Mouse (Mus musculus): ENCODE measurements around the gene Pik3c2g. TPM values are rescaled to one million over a fixed set of nuclear protein-coding genes. Genes with fewer than 3 reads are reported as not detected.

Gene Pik3c2g
- total RNA-seq, 2 experiments from 2014 or later = not detected

- DNase-seq = no peak
Measured at GRCm38 (mm10) chr6:139748091-139748771, 161.2 kb downstream of the Pik3c2g start.

DNA sequence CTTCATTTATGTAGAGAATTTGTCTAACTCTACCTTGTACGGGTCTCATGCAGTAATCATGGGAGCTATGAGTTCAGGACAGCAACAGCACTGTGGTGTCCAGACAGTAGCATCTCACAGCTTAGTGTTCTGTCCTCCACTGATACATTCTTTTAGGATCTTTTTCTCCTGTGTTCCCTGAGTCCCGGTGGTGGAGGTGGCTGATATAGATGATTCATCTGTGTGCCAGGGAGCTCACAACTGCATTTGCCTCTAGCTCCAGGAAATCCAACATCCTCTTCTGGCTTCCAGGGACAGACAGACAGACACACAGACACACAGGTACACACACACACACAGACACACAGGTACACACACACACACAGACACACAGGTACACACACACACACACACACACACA is 163.6 kb downstream of the Pik3c2g start:
- no peak for TF ChIP-seq CTCF (IDR thresholded peaks at IDR 0.05)
- DNase-seq = no peak
- Histone ChIP-seq H3K27ac (no peak overlapping the region), H3K4me3 (no peak overlapping the region)
- intact Hi-C loops (cut with DNase I) = no loop called here

More at GRCm38 (mm10) chr6:139748091-139748771, 161.2 kb downstream of the Pik3c2g start:
- Histone ChIP-seq H3K27ac (no peak overlapping the region), H3K4me3 (no peak overlapping the region)
- intact Hi-C loops (cut with DNase I) = no loop called here
- no peak for TF ChIP-seq CTCF (IDR thresholded peaks at IDR 0.05)

GRCm38 (mm10) chr6:139751022-139751421 is 164.0 kb downstream of the Pik3c2g start:
- Histone ChIP-seq H3K27ac (no peak overlapping the region), H3K4me3 (no peak overlapping the region)
- no peak for TF ChIP-seq CTCF (IDR thresholded peaks at IDR 0.05)
- intact Hi-C loops (cut with DNase I) = no loop called here
- DNase-seq = no peak

DNA sequence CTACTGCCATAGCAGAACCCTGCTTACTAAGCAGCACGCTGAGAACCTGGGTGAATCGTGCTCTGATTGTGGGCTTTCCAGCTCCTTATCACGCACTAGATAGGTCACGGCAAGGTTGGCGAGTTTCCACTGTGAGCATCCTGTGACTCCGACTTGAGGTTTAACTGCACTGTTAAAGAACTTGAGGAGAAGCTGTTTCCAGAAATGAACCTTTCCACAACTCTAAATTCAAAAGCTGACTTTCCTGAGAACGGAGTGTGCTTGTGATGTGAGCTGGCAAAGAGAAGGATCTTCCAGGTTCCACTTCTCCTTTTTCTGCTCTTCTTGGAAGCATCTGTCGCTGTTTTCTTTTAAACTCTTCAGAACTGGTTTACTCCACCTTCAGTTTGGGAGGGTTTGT is 170.9 kb downstream of the Pik3c2g start:
- H3K27ac ChIP-seq = no peak overlapping the region
- TF ChIP-seq CTCF (IDR thresholded peaks at IDR 0.05) = no peak
- no peak for DNase-seq
- H3K4me3 ChIP-seq = no peak overlapping the region
- intact Hi-C loops (cut with DNase I) = no loop called here

DNA sequence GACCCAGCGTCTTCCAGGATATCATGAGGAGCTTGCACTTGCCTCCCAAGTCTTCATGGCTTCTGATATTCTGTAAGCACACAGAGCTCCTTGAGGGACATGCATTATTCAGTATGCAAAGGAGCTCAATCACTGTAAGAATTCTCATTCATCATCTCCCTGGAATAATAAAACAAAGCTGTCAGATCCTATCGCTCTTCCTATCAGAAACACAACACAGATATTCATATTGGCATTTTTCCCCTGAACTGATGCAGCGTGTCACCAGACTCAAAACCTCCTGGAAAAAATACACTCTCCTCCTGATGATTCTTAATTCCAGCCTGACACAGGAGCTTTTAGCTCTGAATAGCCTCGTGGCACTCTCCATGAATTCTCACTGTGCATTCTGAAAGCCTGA is 174.0 kb downstream of the Pik3c2g start:
- intact Hi-C loops (cut with DNase I) = no loop called here
- no peak for DNase-seq
- no peak overlapping the region for H3K4me3 ChIP-seq
- no peak overlapping the region for H3K27ac ChIP-seq
- TF ChIP-seq CTCF (IDR thresholded peaks at IDR 0.05) = no peak

- intact Hi-C loops (cut with DNase I) = no loop called here
- H3K27ac ChIP-seq = peak overlapping the region; percentile 40; the same call in 1 of the 2 replicates
- TF ChIP-seq CTCF (IDR thresholded peaks at IDR 0.05) = no peak
- no peak for DNase-seq
- H3K4me3 ChIP-seq = no peak overlapping the region
Measured at GRCm38 (mm10) chr6:139764398-139764797, 177.4 kb downstream of the Pik3c2g start.

GRCm38 (mm10) chr6:139769744-139770473 is 182.9 kb downstream of the Pik3c2g start:
- intact Hi-C loops (cut with DNase I) = no loop called here
- H3K4me3 ChIP-seq = no peak overlapping the region
- no peak for DNase-seq
- H3K27ac ChIP-seq = no peak overlapping the region
- TF ChIP-seq CTCF (IDR thresholded peaks at IDR 0.05) = no peak

- TF ChIP-seq CTCF (IDR thresholded peaks at IDR 0.05) = peak; percentile 50
- intact Hi-C loops (cut with DNase I) = no loop called here
- Histone ChIP-seq H3K27ac (no peak overlapping the region), H3K4me3 (no peak overlapping the region)
- no peak for DNase-seq
Measured at GRCm38 (mm10) chr6:139770535-139770934, 183.5 kb downstream of the Pik3c2g start.

DNA sequence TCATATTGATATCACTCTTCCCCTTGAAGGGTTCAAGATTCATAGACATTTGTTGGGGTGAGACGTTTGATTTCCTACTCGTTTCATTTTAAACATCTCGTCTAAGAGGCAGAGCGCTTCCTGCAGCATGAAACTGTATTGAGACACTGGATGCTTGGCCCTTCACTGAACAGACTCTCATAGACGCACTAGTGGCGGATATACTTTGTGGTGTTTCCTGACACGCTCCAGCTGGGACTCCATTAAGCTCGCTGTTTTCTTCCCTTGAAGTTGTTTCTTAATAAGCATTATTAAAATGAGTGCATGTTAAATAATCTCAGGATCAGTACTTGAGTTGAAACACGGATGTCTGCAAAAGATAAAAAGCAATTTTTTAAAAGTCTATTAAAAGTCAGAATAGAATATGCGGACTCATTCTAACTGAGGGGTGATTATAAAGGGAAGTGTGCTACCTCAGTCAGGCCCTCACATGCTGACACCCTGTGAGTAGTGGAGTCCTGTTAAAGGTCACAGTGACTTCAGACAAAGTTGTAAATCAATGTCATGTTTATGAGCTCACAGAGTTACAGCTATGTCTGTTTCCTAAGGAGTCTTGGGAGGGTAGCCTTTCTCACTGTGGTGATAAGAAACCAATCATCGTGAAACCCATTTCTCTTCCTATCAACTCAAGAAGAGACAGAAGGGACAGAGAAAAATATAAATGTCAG is 190.7 kb downstream of the Pik3c2g start:
- Histone ChIP-seq H3K4me3 (no peak overlapping the region), H3K27ac (no peak overlapping the region)
- DNase-seq = no peak
- TF ChIP-seq CTCF (IDR thresholded peaks at IDR 0.05) = no peak
- intact Hi-C loops (cut with DNase I) = no loop called here

DNA sequence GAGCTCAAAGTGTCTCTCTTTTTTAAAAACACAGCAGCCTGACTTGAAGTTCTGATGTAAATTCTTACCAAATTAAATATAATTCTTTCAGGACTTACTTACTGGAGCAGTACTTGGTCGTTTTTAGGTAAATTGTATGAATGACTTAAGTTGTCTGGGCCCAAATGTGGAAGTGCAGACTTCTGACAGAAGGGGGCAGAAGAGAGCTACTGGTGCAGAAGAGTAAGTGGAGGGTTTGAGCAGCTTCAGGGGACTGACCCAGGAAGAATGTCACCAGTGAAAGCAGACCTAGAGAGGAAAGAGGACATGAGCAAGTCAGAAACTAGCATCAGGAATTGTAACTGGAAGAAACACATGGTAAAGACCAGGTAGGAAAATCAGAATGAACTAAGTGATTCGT is 193.0 kb downstream of the Pik3c2g start:
- DNase-seq = no peak
- Histone ChIP-seq H3K4me3 (no peak overlapping the region), H3K27ac (no peak overlapping the region)
- intact Hi-C loops (cut with DNase I) = no loop called here
- TF ChIP-seq CTCF (IDR thresholded peaks at IDR 0.05) = peak; percentile 36

DNA sequence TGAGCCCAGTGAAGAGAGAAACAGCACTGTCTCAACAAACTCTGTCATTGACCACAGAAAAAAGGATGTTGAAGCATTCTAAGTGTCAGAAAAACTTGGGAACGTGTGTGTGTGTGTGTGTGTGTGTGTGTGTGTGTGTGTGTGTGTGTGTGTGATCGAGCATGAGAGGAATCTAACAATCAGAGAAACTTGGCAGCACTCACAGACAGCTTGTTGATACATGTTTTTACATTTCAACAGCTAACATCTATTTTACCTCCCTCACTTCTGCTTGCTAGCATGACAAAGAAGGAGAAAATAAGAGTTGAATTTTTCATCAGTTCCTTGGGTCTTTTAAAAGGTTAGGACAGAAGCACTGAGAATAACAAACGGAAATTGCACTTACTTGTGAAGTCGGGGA is 202.5 kb downstream of the Pik3c2g start:
- TF ChIP-seq CTCF (IDR thresholded peaks at IDR 0.05) = no peak
- intact Hi-C loops (cut with DNase I) = no loop called here

GRCm38 (mm10) chr6:139799541-139800226 is 212.7 kb downstream of the Pik3c2g start:
- no peak for TF ChIP-seq CTCF (IDR thresholded peaks at IDR 0.05)
- no peak for DNase-seq
- intact Hi-C loops (cut with DNase I) = no loop called here
- Histone ChIP-seq H3K27ac (no peak overlapping the region), H3K4me3 (no peak overlapping the region)

More for the DNA sequence above, 202.5 kb downstream of the Pik3c2g start:
- H3K4me3 ChIP-seq = no peak overlapping the region
- no peak for DNase-seq
- H3K27ac ChIP-seq = no peak overlapping the region

All from gastrocnemius, adult 2 months (tissue).